Mouse (Mus musculus) midbrain, embryonic 11.5 days (tissue): ENCODE results near the gene Abca14. TPM values are rescaled to one million over a fixed set of nuclear protein-coding genes. Genes with fewer than 3 reads are reported as not detected.

Experiments
- ATAC-seq: fragments of 200-750 bp; cut with Nextera tagmentation; 2 replicates; pipeline ENCODE4 v1.8.0; 2017; ENCODE audit warnings: moderate TSS enrichment, moderate library complexity; ENCODE audit not compliant: low FRiP score
- DNase-seq: peaks from one replicate; pipeline ENCODE4 v3.0.0; 2015; ENCODE audit warnings: low spot score; ENCODE audit errors: missing footprints
- H3K27ac ChIP-seq: fragments of 300-500 bp; sonication (generic); 2 replicates; pipeline ENCODE4 v1.5.1; 2014; ENCODE audit warnings: low read depth, low read length
- H3K27me3 ChIP-seq: fragments of 300-500 bp; sonication (generic); 2 replicates; pipeline ENCODE4 v1.6.1; 2014; ENCODE audit warnings: mild to moderate bottlenecking, low read length, moderate library complexity, mixed read lengths; ENCODE audit not compliant: control insufficient read depth, insufficient read depth
- H3K36me3 ChIP-seq: fragments of 300-500 bp; sonication (generic); 2 replicates; pipeline ENCODE4 v1.6.1; 2014; ENCODE audit warnings: mild to moderate bottlenecking, low read length, moderate library complexity, mixed read lengths; ENCODE audit not compliant: control insufficient read depth, insufficient read depth
- H3K4me1 ChIP-seq: fragments of 300-500 bp; sonication (generic); 2 replicates; pipeline ENCODE4 v1.6.1; 2014; ENCODE audit warnings: low read length; ENCODE audit not compliant: control insufficient read depth, insufficient read depth
- H3K4me2 ChIP-seq: fragments of 300-500 bp; sonication (generic); 2 replicates; pipeline ENCODE4 v1.6.1; 2014; ENCODE audit warnings: mild to moderate bottlenecking, moderate library complexity
- H3K4me3 ChIP-seq: fragments of 300-500 bp; sonication (generic); 2 replicates; pipeline ENCODE4 v1.5.1; 2014; ENCODE audit warnings: low read depth, low read length
- H3K9ac ChIP-seq: fragments of 300-500 bp; sonication (generic); 2 replicates; pipeline ENCODE4 v1.6.1; 2014; ENCODE audit warnings: low read length
- H3K9me3 ChIP-seq: fragments of 300-500 bp; sonication (generic); 2 replicates; pipeline ENCODE4 v1.6.1; 2016; ENCODE audit warnings: low read length; ENCODE audit not compliant: control insufficient read depth
- WGBS: fragments of 180-500 bp; shearing (Covaris S2); extraction: QIAGEN DNeasy Blood & Tissue Kit; methylation state at CpG from one replicate; pipeline ENCODE4 v1.1.7; 2014; 5-methylcytosine and 5-hydroxymethylcytosine counted together
- polyA plus RNA-seq: library from polyadenylated mRNA; unstranded; fragments of >200 nt; fragmentation: Nextera tagmentation; extraction: Ambion mirVana; gene quantifications from 2 replicates; pipeline ENCODE4 v1.2.1, GENCODE M21; 2014

Gene Abca14
- polyA plus RNA-seq, 1 experiment from 2014 or later, result not detected

GRCm38 (mm10) chr7:120177611-120178010, 26.1 kb upstream of the Abca14 start:
- Histone ChIP-seq H3K4me1 (no peaks in the 10 kb centered on the region), H3K4me3 (no peak overlapping the region), H3K9ac (no peak overlapping the region), H3K9me3 (no peaks in the 10 kb centered on the region), H3K36me3 (no peaks in the 10 kb centered on the region), H3K27me3 (no peaks in the 10 kb centered on the region), H3K27ac (no peak overlapping the region), H3K4me2 (no peak overlapping the region)
- WGBS, result 90% methylated on average over 3 of the region's 3 CpGs
- DNase-seq, result no peak
- no peak for ATAC-seq

- no peak for DNase-seq
- no peaks in the 10 kb centered on the region for H3K9me3 ChIP-seq
- WGBS, result 59% methylated on average over 2 of the region's 2 CpGs
- no peak for ATAC-seq
- no peaks in the 10 kb centered on the region for H3K27me3 ChIP-seq
- no peak overlapping the region for H3K9ac ChIP-seq
- no peak overlapping the region for H3K4me2 ChIP-seq
- no peak overlapping the region for H3K27ac ChIP-seq
- no peaks in the 10 kb centered on the region for H3K4me1 ChIP-seq
- no peaks in the 10 kb centered on the region for H3K36me3 ChIP-seq
- no peak overlapping the region for H3K4me3 ChIP-seq
Measured at GRCm38 (mm10) chr7:120178935-120179334, 24.8 kb upstream of the Abca14 start.

DNA sequence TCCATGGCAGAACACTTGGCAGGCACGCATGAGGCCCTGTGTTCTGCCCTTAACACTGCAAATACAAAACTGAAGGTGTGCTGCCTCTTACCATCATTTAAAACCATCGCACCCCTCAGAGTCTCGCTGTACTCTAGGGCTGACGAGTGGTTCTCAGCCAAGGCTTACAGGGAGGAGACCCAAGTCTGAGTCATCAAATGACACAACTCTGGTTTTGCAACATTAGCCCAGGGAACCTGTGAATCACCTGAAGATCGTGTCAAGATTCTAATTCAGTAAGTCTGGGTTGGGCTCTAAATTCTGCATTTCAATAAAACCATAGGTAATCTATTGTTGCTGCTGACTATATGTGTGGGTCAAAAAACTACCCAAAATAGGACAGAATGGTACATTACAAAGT, 23.2 kb upstream of the Abca14 start:
- ATAC-seq, result no peak
- no peaks in the 10 kb centered on the region for H3K4me1 ChIP-seq
- WGBS, result 88% methylated on average over 5 of the region's 5 CpGs

DNA sequence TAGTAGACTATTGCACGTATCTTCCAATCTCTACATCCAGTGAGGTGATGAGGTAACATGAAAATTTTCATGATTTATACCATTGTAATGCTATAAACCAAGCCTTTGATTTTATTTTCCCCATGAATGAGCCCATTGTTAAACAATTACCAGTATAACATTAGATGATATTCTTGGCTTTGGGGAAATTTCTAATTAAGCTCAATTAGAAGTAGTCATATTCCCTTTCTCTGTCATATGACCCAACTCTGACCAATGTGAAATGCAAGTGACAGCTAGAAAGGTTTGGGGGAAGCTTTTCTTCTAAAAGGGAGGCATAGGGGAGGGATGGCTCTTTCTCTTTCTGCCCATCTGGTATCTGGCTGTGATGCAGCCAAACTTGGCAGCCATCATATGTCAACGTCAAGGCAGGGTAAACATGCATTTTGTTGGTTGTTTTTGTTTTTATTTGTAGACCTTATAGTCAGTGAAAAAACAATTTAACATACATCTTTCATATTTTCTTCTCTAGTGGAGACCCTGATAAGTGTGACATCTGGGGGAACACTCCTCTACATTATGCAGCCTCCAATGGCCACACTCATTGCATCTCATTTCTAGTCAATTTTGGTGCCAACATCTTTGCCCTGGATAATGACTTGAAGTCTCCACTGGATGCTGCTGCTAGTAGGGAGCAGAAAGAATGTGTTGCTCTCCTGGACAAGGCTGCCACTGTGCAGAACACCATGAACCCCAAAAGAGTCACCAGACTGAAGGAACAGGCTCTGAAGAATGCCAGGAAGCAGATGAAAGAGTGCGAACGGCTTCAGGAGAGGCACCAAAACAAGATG, 22.1 kb upstream of the Abca14 start:
- WGBS, result 86% methylated on average over 4 of the region's 4 CpGs
- H3K4me1 ChIP-seq, result no peaks in the 10 kb centered on the region
- H3K27me3 ChIP-seq, result no peaks in the 10 kb centered on the region
- H3K9me3 ChIP-seq, result no peaks in the 10 kb centered on the region
- no peak overlapping the region for H3K27ac ChIP-seq
- no peak for ATAC-seq
- no peak for DNase-seq
- no peak overlapping the region for H3K4me3 ChIP-seq
- H3K4me2 ChIP-seq, result no peak overlapping the region
- no peak overlapping the region for H3K9ac ChIP-seq
- no peaks in the 10 kb centered on the region for H3K36me3 ChIP-seq

More for the DNA sequence above, 23.2 kb upstream of the Abca14 start:
- Histone ChIP-seq H3K4me2 (no peak overlapping the region), H3K27me3 (no peaks in the 10 kb centered on the region), H3K4me3 (no peak overlapping the region), H3K9me3 (no peaks in the 10 kb centered on the region), H3K36me3 (no peaks in the 10 kb centered on the region), H3K27ac (no peak overlapping the region), H3K9ac (no peak overlapping the region)
- DNase-seq, result no peak

DNA sequence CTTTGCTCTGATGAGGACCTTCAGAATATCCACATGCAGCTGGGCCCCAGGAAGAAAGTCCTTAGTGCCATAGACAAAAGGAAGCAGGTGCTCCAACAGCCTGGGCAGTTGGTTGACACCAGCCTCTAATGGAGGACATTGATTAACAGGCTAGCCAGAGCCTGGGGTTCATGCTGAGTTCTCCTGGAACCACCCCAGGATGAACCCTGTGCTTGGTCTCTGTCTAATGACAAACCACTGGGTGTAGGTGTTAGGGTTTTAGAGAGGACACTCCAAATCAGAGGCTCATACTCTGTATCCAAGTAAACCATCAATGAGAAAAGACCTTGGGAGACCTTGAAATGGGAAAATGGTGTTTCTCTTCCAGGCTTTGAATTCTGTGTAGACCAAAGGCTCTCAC, 20.9 kb upstream of the Abca14 start:
- H3K27ac ChIP-seq, result no peak overlapping the region
- H3K4me2 ChIP-seq, result no peak overlapping the region
- ATAC-seq, result no peak

GRCm38 (mm10) chr7:120188946-120189345, 14.8 kb upstream of the Abca14 start:
- no peak overlapping the region for H3K4me3 ChIP-seq
- H3K9me3 ChIP-seq, result no peaks in the 10 kb centered on the region
- H3K4me1 ChIP-seq, result no peaks in the 10 kb centered on the region
- DNase-seq, result no peak
- H3K27me3 ChIP-seq, result no peaks in the 10 kb centered on the region
- H3K36me3 ChIP-seq, result no peaks in the 10 kb centered on the region
- H3K9ac ChIP-seq, result no peak overlapping the region
- no peak overlapping the region for H3K27ac ChIP-seq
- ATAC-seq, result no peak
- WGBS, result 91% methylated on average over 5 of the region's 5 CpGs
- no peak overlapping the region for H3K4me2 ChIP-seq

More for the DNA sequence above, 20.9 kb upstream of the Abca14 start:
- no peak overlapping the region for H3K4me3 ChIP-seq
- DNase-seq, result no peak
- no peaks in the 10 kb centered on the region for H3K27me3 ChIP-seq
- H3K9ac ChIP-seq, result no peak overlapping the region
- H3K36me3 ChIP-seq, result no peaks in the 10 kb centered on the region
- H3K9me3 ChIP-seq, result no peaks in the 10 kb centered on the region
- no peaks in the 10 kb centered on the region for H3K4me1 ChIP-seq

- DNase-seq (no peak), ATAC-seq (no peak)
- Histone ChIP-seq H3K4me3 (no peak overlapping the region), H3K27ac (no peak overlapping the region), H3K27me3 (no peaks in the 10 kb centered on the region), H3K9ac (no peak overlapping the region), H3K9me3 (no peaks in the 10 kb centered on the region), H3K36me3 (no peaks in the 10 kb centered on the region), H3K4me2 (no peak overlapping the region), H3K4me1 (no peaks in the 10 kb centered on the region)
- 84% methylated on average over 8 of the region's 8 CpGs for WGBS
Measured at GRCm38 (mm10) chr7:120189369-120190149, 14.2 kb upstream of the Abca14 start.

DNA sequence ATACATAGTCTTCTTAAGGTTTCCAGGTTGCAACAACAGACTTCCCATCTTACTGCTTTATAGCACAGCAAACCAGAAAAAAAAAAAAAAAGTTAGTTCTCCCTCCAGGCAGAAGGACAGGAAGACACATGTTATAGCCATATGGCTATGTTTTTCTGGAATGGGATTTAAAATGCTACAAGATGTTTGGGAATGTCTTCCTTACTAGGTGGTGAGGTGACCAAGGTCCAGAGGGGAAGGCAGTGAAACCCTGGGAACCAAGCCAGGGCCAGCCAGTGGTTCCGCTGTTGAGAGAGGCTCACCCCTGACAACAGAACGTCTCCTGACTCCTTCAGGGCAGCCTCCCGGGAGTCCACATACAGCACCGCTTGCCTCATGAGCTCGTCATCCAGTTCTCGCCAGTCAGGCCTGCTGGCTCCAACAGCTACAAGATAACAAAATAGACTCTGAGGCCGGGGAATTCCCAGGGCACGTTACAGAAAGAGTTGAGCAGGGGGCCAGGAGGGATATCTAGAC, 13.6 kb upstream of the Abca14 start:
- Histone ChIP-seq H3K4me1 (no peaks in the 10 kb centered on the region; the same call in 1 of the 2 replicates), H3K4me3 (no peak overlapping the region), H3K27ac (no peak overlapping the region), H3K36me3 (no peaks in the 10 kb centered on the region), H3K27me3 (no peaks in the 10 kb centered on the region), H3K9ac (no peak overlapping the region), H3K4me2 (no peak overlapping the region), H3K9me3 (no peaks in the 10 kb centered on the region)
- no peak for DNase-seq
- 83% methylated on average over 8 of the region's 8 CpGs for WGBS
- no peak for ATAC-seq

DNA sequence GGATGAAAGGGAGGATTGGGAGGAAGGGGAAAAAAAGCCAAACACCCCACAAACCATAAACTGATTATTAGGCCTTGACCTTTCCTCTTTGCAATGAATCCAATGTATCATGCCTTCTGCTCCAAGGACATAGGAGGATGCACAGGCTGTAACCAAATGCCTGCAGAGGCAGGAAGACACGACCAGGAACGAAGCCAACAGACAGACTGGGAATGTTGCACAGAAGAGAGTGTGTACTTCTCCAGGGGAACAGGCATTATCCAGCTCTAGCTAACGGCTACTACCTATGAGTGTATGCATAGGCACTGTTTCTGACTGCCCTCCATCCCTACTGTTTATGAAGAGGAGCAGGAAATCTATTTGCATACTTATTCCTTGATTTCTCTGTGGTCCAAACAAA, 11.6 kb upstream of the Abca14 start:
- WGBS, result 76% methylated on average over 3 of the region's 3 CpGs
- no peak overlapping the region for H3K4me3 ChIP-seq
- no peak for ATAC-seq
- no peak overlapping the region for H3K4me2 ChIP-seq
- no peak overlapping the region for H3K9ac ChIP-seq
- no peaks in the 10 kb centered on the region for H3K27me3 ChIP-seq
- no peaks in the 10 kb centered on the region for H3K36me3 ChIP-seq
- no peaks in the 10 kb centered on the region; the same call in 1 of the 2 replicates for H3K4me1 ChIP-seq
- no peak overlapping the region for H3K27ac ChIP-seq
- H3K9me3 ChIP-seq, result no peaks in the 10 kb centered on the region
- DNase-seq, result no peak
